Mouse (Mus musculus): ENCODE measurements around the gene Nmrk2.
"Not testable (repeated sequence)": the region's sequence is repeated elsewhere in the genome, so short reads cannot be mapped to it uniquely, and the experiment has no call there.

Nmrk2 gene

GRCm38 (mm10) chr10:81201807-81202758 is at the start of gene Nmrk2:
Gene Nmrk2, minus strand, starts transcription at chr10:81202051.
- no peak for DNase-seq

DNA sequence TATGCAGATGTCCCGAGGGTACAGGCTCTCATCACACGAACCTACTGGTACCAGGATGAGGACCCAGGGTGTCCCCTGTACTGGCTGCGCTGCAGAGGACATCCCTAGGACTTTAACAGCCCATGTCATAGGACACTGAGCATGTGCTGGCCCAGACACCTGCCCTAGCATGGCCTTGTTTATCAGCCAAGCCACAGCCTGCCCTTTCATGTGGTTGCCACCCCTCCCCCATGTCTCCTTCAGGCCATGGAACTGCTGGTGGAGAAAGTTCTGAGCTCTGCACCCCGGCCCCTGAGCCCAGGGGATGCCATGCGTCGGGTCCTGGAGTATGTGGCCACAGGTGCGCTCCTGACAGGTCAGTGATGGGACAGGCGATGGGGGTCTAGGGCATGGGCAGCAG is 47.6 kb upstream of the Nmrk2 start:
- DNase-seq = no peak

GRCm38 (mm10) chr10:81247804-81248203 is 46.0 kb upstream of the Nmrk2 start:
- DNase-seq = no peak

DNA sequence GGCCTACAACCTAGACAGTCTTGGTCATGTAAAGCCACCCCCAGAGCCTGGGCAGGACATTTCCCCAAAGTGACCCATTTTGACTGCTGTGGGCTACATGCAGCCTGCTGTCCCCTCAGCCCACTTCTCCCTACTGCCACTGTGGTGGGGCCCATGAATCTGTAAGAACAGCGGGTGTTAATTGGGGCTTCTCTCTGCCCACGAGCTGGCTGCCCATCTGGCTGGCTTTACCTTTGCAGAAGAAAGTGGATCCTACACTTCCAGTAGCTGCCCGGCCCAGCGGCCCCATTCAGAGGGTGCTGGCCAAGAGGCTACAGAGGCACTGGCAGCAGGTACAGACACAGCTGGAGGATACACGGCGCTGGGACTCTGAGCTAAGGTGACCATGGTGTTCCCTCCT is 43.3 kb upstream of the Nmrk2 start:
- DNase-seq = no peak

- peak; percentile 85 for DNase-seq
Observed at GRCm38 (mm10) chr10:81244595-81244994, 42.7 kb upstream of the Nmrk2 start.

DNA sequence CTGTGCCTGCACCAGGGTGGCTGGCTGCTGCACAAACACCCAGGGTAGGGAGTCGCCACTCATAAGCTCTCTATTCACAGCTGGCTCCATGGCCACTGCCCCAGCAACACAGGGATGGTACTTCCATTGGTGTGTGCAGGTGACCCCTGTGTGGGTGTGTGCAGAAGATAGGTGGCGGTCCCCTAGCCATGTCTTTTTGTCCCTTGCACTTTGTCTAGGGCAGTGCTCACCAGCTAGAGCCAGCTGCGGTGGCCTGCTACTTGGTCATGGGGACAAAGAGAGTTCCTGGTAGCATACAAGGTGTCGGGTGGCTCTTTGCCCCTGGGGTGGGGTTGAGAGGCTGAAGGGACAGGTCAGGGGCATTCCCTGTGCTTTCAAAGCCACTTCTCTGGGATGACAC is 42.3 kb upstream of the Nmrk2 start:
- DNase-seq = no peak

DNA sequence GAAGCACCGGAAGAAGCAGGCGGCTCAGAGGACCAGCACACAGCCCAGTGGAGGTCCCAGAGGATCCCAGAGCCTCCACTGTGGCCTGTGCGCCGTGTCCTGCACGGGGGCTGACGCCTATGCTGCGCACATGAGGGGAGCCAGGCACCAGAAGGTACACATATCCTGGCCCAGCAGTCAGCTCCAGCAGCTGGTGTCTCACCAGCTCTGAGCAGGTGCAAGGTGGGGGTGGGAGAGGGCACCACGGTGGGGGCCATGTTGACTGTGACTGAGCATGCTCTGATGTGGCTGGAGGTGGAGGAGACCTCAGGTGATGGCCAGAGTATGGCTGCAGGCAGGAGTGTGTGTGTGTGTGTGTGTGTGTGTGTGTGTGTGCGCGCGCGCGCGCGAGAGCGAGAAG is 40.2 kb upstream of the Nmrk2 start:
- no peak for DNase-seq

GRCm38 (mm10) chr10:81240876-81241275 is 39.0 kb upstream of the Nmrk2 start:
- no peak for DNase-seq

GRCm38 (mm10) chr10:81238618-81239017 is 36.8 kb upstream of the Nmrk2 start:
- no peak for DNase-seq

DNA sequence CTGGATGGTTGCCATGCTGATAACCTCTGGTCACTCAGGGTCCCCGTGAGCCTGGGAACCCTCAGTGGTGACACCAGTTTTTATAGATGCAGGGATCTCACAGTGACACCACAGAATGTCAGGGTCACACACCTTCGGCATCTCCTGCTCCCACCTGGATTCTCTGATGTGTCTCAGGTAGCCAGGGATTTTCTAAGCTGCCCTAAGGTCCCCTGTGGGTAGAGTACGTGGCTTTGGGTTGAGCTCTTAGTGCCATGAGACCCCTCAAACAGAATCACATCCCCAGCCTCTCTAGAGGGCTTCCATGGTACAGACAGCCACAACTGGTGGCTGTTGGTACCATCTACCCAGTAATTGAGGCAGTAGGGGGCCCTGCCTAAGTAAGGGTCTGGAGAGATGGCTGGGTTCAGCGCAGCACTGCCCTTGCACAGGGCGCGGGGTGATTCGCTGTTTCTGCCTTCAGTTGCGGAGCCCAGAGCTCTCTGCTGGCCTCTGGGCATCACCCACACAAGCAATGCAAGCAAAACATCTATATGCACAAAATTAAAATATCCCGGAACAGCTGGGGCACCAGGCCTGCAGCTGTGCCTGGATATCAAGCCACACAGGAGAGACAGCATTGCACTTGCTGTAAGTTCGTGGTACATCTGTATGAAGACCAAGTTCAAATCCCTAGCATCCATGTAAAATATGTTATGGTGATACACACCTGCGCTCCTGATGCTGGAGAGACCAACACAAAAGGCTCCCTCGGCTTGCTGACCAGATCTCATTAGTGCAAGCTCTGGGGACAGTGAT is 34.8 kb upstream of the Nmrk2 start:
- DNase-seq = no peak

DNA sequence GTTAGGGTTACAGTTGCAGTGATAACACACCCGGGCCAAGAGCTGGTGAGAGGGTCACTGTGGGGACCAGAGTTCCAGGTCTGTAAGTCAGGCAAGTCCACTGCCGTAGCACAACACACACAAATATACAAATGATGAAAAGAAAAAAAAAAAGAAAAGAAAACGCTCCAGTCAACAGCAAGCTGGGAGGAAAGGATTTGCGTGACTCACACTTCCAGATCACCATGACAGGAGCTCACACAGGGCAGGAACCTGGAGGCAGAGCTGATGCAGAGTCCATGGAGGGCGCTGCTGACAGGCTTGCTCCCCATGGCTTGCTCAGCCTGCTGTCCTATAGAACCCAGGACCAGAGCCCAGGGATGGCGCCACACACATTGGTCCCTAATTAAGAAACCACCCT is 32.4 kb upstream of the Nmrk2 start:
- no peak for DNase-seq

DNA sequence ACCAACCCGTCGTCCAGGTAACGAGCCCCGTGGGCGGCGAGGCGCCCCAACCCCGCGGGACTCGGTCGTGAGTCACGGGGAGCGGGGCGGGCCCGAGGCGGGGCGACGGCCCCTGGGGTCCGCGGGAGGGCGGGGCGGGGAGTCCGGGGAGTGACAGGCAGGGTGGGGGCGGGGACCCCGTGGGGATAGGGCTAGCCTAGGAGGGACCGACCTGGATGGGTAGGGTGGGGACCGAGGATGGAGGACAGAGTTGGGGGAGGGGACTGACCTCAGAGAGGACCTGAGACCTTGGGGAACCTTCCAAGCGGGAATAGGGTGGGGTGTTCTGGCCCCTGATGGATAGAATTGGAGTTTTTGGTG is 31.4 kb upstream of the Nmrk2 start:
- DNase-seq = no peak

DNA sequence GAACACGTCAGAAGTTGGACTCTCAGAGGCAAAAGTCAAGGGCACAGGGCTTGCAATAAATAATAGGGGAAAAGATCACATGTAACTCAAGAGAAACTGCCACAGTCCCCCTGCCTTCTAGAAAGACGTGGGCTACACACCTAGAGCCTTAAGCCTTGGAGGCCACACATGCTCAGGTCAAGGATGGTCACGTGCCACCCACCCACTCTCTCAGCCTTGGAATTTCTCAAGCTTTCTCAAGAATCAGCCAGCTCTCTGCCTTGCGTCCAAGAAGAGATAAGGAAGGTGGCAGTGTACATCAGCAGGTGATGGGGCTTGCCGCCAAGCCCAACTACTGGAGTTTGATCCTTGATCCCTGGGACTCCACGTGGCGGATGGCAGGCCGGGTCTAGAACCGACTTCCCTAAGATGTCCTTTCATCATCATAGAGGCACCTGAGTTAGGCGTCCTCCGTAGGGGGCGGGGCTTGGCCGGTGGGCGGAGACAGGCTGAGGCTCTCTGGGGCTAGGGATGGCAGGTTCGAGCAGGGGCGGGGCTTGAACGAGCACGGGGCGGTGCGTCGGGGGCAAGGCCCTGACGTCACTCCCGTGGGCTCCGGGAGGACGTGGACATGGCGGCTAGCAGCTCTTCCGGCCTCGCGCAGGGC is 30.9 kb upstream of the Nmrk2 start, which contains the start of gene Zfr2:
Gene Zfr2, plus strand, starts transcription at position 576 of the 646 bp plus-strand sequence.
- DNase-seq = peak; percentile 96

GRCm38 (mm10) chr10:81231436-81231835 is 29.6 kb upstream of the Nmrk2 start:
- DNase-seq = no peak

DNA sequence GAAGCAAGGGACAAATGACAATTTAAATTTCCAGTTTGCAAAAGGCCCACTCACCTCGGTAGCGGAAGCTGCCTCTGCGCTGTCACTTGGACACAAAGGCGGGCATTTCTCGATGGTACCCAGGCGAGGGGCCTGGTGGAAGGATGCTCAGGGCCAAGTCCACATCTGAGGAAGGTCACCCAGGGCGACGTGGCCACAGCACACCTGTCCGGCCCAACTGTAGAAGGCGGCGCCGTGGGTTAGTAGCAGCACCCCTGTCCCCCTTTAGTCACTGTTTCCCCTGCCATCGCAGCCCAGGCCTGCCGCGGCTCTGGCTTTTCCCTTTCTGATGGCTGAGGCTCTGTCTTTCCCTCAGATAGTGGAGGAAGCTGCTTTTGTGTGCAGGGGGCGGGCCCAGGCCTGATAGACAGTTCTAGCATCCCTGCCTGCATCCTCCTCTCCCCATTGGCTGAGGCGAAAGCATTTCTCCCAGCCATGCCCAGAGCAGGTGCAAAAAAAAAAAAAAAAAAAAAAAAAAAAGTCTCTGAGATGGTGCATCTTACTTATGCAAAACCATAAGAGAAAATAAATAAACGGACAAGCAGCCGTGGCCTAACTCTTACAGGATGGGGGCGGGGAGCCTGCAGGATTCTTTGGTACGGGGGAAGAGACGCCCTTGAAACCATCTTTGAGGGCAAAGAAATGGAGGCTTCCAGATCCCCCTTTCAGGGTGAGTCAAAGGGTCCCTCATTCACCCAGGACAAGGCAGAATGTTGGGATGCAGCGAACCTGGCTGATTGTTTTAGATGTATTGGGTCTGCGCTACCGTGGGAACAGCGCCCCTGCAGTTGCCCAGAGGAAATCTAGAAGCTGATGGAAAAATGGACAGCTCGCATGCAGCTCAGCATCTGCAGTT is 28.8 kb upstream of the Nmrk2 start, which contains the start of gene Atcay:
Gene Atcay, minus strand, starts transcription at position 396 of the 895 bp plus-strand sequence.
- DNase-seq = peak; percentile 89

GRCm38 (mm10) chr10:81229735-81230437 is 28.0 kb upstream of the Nmrk2 start:
- DNase-seq = peak; percentile 68

- DNase-seq = not testable (repeated sequence)
Observed at GRCm38 (mm10) chr10:81223731-81224130, 21.9 kb upstream of the Nmrk2 start.

GRCm38 (mm10) chr10:81221402-81222015 is 19.7 kb upstream of the Nmrk2 start:
- no peak for DNase-seq

GRCm38 (mm10) chr10:81217964-81218363 is 16.1 kb upstream of the Nmrk2 start:
- peak; percentile 81 for DNase-seq

GRCm38 (mm10) chr10:81217267-81217666 is 15.4 kb upstream of the Nmrk2 start:
- DNase-seq = not testable (repeated sequence)

DNA sequence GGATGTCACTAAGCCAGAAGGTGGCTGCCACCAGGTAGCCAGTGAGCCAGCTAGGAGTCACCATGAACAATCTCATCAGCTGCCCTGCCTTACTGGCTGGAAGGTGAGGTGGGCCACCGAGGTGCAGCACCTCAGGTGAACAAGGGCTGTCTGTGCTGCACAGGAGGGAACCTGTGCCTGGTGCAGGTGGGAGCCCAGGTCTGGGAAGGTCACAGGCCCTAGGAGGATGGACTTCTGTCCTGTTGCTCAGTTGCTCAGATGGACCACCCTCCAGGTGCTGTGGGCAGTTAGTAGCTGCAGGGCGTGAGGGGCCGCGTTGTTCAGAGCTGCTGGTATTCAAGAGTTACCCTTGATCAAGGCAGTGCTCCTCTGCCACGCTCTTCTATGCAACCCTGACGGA is 15.0 kb upstream of the Nmrk2 start:
- no peak for DNase-seq

All from cerebellum, adult 9-10 months (tissue).